Mouse (Mus musculus) heart, postnatal 0 days (tissue): ENCODE data around the gene Ano10.
A peak's percentile ranks its signal among the peaks of the same experiment; 100 is the strongest.

ENCODE experiments used
- CTCF ChIP-seq: IDR thresholded peaks from 2 replicates; pipeline ENCODE4 v1.5.1; 2016; ENCODE audit warnings: antibody characterized with exemption, control low read depth, low read depth
- EP300 ChIP-seq: IDR thresholded peaks from 2 replicates; pipeline ENCODE4 v1.6.1; 2016; ENCODE audit warnings: antibody characterized with exemption, low read depth

GRCm38 (mm10) chr9:122185061-122185460, 109.2 kb downstream of the Ano10 start:
- TF ChIP-seq CTCF (peak; percentile 90), EP300 (no peak)
